ENCODE assay signal across 17 mouse cellular contexts in genomic region chr2:131845671-131846070, GRCm38 (mm10). TPM values are rescaled to one million over a fixed set of nuclear protein-coding genes. Genes with fewer than 3 reads are reported as not detected.
DNase-seq lines count a peak whose midpoint lies in the region; ATAC-seq and TF ChIP-seq lines count a peak whose summit lies in the region.
"Had no signal": no experiment of that assay in that cellular context is flagged by ENCODE, and none has a peak within 500 bp of the region (broad histone marks: within the 10 kb centered on the region; RNA-seq: fewer than 3 reads in every experiment).

No protein-coding gene starts in this region.

- H3K9me3 ChIP-seq in hindbrain, embryonic 15.5 days = no peaks in the 10 kb centered on the region
- H3K9me3 ChIP-seq in hindbrain, embryonic 10.5 days = no peaks in the 10 kb centered on the region

- peak; percentile 35 to 43 for DNase-seq in heart, adult 18-20 months
- DNase-seq in heart, postnatal 14 days = no peak
- no peak for DNase-seq in hindbrain, embryonic 10.5 days (ENCODE audit: low spot score)
- DNase-seq in ovary, postnatal 36 days (ENCODE audit: low spot score) = peak; percentile 13
- DNase-seq in ovary, adult 18-20 months (ENCODE audit: low spot score) = no peak
- DNase-seq in left cerebral cortex, adult 2 months (ENCODE audit: extremely low spot score in 1 of 2, low spot score in 2 of 2) = no peak
- DNase-seq: cerebellum, adult 11 months; cerebellum, postnatal 36 days; gastrocnemius, postnatal 25 days; thymus, postnatal 36 days had no signal

- no peak for ATAC-seq in hindbrain, embryonic 15.5 days (ENCODE audit: low FRiP score, low read depth)

- 60% methylated on average over 8 of the region's 8 CpGs for WGBS in hindbrain, embryonic 15.5 days
- 84% methylated on average over 8 of the region's 8 CpGs for WGBS in hindbrain, embryonic 10.5 days

- H3K4me3 ChIP-seq in hindbrain, embryonic 15.5 days = no peak overlapping the region
- H3K4me3 ChIP-seq in hindbrain, embryonic 10.5 days = no peak overlapping the region
- no peak overlapping the region for H3K4me3 ChIP-seq in left cerebral cortex, adult 2 months

- intact Hi-C loops in heart, postnatal 14 days (cut with DNase I) = no loop called here
- intact Hi-C loops in left cerebral cortex, adult 2 months (cut with DNase I) = loop anchor here (2.0 kb wide), 1 partner anchor 65 kb away; no protein-coding TSS in a partner anchor

- no peaks in the 10 kb centered on the region for H3K36me3 ChIP-seq in hindbrain, embryonic 15.5 days
- no peaks in the 10 kb centered on the region for H3K36me3 ChIP-seq in hindbrain, embryonic 10.5 days

- no peak overlapping the region for H3K4me2 ChIP-seq in hindbrain, embryonic 15.5 days

- H3K9ac ChIP-seq in hindbrain, embryonic 15.5 days = no peak overlapping the region
- H3K9ac ChIP-seq: liver, embryonic 14.5 days had no signal

- peak overlapping the region; percentile 38; the same call in 1 of the 2 replicates for H3K27ac ChIP-seq in hindbrain, embryonic 15.5 days (replicated peaks)
- no peak overlapping the region for H3K27ac ChIP-seq in hindbrain, embryonic 10.5 days
- no peak overlapping the region for H3K27ac ChIP-seq in left cerebral cortex, adult 2 months
- H3K27ac ChIP-seq: liver, embryonic 14.5 days; macrophage had no signal

- H3K27me3 ChIP-seq in hindbrain, embryonic 15.5 days = no peaks in the 10 kb centered on the region
- no peaks in the 10 kb centered on the region for H3K27me3 ChIP-seq in hindbrain, embryonic 10.5 days (ENCODE audit: insufficient read depth, poor library complexity, severe bottlenecking)

- peaks cover 36% of the 10 kb centered on the region for H3K4me1 ChIP-seq in hindbrain, embryonic 15.5 days (replicated peaks)
- peaks cover 30% of the 10 kb centered on the region for H3K4me1 ChIP-seq in hindbrain, embryonic 10.5 days (replicated peaks)

- no peak for TF ChIP-seq CTCF in left cerebral cortex, adult 2 months (IDR thresholded peaks at IDR 0.05)

RNA-seq across cellular contexts. Expression of gene Erv3, which starts 13.9 kb away (rescaled TPM):
- not detected for total RNA-seq in heart, adult 18-20 months (2021)
- not detected for total RNA-seq in heart, postnatal 14 days (2021)
- not detected in 2 replicates for polyA plus RNA-seq in hindbrain, embryonic 15.5 days (2015; fragmentation: Nextera tagmentation; extraction: Ambion mirVana)
- polyA plus RNA-seq in hindbrain, embryonic 10.5 days (2016; fragmentation: Nextera tagmentation; extraction: Ambion mirVana) = 0.05 TPM in 1 of 2 replicates, not detected in the other
- total RNA-seq in left cerebral cortex, adult 2 months (2021) = under 1 TPM; 0.09 to 0.19 TPM
- total RNA-seq: gastrocnemius, postnatal 25 days had no signal
- polyA plus RNA-seq: embryonic facial prominence, embryonic 11.5 days; kidney, embryonic 14.5 days; large intestine, adult 2 months; limb, embryonic 11.5 days; macrophage had no signal

Comparison
In these comparisons a context has a peak if more than half of its experiments do, and no peak if none do; other contexts are left out.
1. DNase-seq: peak in heart, adult 18-20 months (2 of 2) and ovary, postnatal 36 days (single experiment); none in heart, postnatal 14 days (0 of 2), hindbrain, embryonic 10.5 days (single experiment), ovary, adult 18-20 months (single experiment) and left cerebral cortex, adult 2 months (0 of 2).